Mouse (Mus musculus) CD4-positive helper T cell, adult 2 months (primary cell): ENCODE results near the gene Nip7.
"Not testable (repeated sequence)": the region's sequence is repeated elsewhere in the genome, so short reads cannot be mapped to it uniquely, and the experiment has no call there.

Experiments used
- DNase-seq: peaks from one replicate; pipeline ENCODE4 v3.0.0-alpha.2; 2012; ENCODE audit warnings: low read depth, missing footprints, low spot score

The Nip7 gene

DNA sequence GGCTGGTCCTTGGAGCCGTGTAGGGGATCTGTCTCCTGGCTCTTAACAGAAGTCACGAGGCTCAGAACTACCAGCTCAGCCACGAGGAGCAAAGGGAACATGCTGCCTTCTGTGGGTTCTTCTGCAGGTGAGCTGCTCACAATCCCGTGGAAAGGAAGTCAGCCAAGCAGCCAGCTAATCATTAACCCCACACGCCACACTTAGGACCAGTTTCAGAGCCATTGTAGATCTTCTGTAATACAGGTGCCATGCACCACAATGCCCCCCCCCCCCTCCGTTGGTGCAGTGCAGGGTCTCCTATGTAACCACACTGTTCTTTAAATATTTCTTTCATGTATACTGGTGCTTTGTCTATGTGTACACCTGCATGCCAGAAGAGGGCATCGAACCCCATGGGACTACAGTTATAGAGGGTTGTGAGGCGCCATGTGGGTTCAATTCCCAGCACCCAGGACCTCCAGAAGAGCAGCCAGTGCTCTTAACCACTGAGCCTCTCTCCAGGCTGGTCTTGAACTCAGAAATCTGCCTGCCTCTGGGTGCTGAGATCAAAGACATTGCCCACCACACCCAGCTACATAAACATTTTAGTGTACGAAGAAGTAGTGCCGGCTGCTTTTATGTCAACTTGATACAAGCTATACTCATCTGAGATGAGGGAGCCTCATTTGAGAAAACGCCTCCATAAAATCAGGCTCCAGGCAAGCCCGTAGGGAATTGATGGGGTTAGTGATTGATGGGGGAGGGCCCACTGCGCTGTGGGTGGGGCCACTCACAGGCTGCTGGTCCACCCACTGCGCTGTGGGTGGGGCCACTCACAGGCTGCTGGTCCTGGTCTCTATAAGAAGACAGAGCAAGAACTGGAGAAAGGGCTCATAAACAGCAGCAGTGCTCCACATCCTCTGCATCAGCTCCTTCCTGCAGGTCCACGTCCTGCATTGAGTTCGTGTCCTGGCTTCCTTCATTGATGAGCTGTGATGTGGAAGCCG is 9.1 kb downstream of the Nip7 start, which contains the start of gene Tmed6:
Tmed6 (minus strand) TSS at position 134 of the 986 bp plus-strand sequence.
- DNase-seq: no peak

DNA sequence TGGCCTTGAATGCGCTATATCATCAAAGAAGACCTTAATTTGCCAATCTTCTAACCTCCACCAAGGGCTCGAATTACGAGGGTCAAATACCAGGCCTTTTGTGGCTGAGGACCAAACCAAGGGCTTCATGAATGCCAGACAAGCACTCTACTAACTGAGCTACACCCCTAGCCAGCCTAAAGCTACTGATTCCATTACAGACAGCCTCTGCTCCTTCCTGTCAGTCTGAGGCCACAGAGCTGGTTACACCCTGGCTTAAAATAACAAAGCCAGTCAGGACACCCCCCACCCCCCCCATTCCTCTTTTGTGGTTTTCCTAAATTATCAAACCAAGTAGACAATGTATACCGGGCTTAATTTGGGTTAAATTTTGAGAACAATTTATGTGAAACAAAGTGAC is 17.0 kb downstream of the Nip7 start:
- no peak for DNase-seq

DNA sequence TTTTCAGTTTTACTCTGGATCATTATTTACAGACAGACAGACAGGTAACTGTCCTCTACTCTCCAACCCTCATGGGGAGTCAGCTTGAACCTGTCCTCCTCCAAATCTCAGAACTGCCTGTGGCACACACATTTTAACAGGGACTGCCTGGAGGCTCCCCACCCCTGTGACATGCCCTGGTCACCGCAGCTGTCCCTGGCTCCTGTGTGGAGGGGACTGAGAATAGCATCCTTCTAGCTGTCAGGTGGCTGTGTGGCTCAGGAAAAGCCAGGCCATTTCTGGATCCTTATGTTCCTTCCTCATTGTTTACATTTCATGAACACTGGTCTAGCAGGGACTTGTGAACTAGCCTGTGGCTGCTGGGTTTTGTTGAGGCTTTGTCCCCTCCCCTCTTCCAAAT is 17.5 kb downstream of the Nip7 start:
- DNase-seq: no peak

DNA sequence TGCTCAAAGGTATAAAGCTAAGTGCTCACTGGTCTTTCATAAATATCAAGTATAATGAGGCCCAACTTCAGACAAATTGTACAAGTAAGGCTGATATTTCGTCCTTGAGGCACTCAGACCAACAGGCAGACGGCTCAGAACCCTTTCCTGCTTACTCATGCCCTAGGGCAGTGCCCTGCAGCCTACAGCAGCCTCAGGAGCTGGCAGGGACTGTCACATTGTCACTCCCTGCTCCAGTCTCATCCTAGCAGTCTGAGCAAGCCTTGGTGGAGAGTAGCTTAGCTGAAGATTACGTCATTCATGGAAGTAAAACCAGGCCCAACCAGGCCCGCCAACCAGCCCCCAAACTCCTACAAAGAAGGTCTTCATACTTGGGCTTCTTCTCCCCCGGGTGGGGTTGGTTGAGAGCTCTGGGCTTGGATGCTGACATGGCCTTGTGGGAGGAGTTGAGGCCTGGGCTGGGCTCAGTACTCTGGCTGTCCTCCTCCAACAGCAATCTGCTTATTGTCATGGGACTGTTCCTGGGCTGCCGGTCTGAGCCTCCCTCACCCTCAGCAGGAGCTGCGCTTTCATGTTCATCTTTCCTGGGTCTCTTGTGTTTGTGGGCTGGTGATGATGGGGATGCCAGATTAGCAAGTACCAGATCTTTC is 19.7 kb downstream of the Nip7 start:
- DNase-seq: no peak

DNA sequence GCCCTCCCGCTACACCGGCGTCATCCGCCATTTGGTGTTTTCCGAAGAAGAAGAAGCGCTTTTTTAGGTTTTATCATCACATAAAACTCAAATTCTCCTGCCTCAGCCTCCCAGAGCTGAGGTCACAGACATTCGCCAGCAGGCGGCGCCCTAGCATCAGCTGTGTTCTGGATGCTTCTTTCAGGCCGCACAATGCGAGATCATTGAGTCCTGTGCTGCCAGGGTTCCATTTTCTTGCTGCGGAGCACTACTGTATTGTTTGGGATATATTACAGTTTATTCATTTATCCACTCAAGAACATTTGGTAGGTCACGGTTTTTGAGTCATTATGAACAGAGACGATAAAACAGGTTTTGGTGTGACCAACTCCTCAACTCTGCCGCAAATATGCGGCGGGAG is 28.7 kb downstream of the Nip7 start:
- DNase-seq: peak; percentile 23

DNA sequence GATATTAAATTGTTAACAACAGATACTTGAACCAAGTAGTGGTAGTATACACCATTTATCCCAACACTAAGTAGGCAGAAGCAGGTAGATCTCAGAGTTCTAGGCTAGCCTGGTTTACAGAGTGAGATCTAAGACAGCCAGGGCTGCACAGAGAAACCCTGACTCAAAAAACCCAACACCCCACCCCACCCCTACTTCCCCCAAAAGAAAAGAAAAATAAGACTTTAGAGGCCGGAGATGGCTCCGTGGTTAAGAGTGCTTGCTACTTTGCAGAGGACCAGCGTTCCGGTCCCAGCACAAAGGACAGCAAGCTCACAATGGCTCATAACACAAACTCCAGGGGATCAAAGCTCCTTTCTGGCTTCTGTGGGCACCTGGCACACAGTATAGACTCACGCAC is 29.3 kb downstream of the Nip7 start:
- DNase-seq: no peak

DNA sequence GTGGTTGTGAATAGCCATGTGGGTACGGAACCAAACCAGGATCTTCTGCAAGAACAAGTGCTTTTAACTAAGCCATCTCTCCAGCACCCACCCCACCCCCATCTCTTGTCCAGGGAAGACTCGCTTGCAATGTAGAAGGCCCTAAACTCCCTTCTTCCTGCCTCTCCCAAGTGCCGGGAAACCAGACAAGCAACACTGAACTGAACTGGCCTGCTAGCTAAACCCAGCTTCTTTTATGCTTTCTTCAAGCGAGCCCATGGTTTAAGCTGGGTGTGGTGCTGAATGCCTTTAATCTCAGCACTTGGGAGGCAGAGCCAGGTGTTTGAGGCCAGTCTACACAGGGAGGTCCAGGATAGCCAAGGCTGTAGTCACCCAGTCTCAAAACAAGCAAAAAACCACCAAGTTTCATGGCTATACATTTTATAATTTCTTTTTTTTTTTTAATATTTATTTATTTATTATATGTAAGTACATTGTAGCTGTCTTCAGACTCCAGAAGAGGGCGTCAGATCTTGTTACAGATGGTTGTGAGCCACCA is 31.9 kb downstream of the Nip7 start:
- DNase-seq: no peak

DNA sequence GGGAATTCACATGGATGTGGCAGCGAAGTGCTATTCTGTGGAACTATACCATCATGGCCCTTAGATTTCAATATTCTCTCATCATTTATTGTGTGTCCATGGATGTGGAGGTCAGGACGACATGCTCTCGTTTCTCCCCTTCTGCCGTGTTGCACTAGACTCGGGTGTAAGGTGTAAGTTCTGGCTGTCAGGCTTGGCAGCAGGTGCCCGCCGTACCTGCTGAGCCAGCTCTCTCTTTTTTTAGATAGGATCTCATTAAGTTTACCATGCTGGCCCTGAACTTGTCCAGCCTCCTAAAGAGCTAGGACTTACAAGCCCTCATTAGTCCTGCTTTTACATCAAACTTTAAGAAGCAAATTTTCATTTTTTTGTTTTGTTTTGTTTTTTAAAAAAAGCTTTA is 33.9 kb downstream of the Nip7 start:
- DNase-seq: no peak

DNA sequence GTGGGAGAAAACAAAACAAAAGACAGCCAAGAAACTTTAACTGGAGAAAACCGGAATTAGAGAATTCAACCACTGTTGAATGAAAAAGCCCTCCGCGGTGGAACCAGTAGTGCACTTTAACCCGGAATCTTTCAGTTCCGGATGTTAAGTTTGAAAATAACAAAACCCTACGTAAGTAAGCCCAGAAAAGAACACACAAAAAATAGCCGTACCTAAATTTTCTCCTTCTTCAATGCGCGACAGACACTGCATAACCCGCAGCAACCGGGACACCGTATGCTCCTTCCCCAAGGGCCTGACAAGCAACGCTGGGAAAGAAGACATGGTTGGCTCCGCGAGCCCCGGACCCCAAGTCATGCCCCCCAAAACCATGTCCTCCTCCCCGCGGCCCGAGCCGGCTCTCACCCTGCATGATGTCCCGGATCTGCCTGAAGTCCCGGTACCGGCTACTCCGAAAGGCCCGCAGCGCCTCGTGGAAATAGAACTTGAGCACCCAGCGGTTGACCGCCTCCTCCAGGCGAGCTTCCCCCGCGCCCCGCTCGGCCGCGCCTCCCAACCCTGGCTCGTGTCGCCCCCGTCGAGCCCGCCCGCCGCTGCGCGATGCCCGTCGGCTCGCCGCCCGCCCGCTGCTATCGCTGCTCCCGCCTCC is 39.2 kb downstream of the Nip7 start:
- peak; percentile 71 for DNase-seq

DNA sequence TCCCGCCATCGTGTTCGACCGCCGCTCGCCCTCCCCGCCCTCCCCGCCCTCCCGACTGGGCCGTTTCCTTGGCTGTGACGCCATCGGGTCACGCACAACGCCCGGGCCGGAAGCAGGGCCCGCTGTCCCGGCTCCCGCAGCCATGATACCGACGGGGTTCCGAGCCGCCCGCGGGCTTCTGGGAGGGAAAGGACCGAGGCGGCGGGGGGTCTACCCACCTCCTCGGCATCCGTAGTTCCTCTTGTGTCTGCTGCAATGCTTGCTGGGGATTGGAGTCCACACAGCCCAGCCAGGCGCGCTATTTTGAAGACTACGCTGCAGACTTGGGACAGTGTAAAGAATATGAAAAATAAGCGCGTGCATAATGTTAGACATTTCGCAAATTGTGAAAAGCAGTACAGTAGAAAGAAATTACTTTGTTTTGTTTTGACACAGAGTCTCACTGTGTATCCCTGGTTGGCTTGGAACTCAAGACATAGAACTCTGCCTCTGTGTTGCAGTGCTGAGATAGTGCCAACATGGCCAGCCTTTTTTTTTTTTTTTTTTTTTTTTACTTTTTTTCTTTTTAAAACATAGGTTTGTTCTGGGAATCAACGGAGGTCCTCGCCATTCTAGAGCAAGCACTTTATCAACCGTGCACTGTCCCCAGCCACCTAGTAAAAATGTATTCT is 39.8 kb downstream of the Nip7 start, which contains the start of gene Terf2:
Terf2 (minus strand) TSS at position 182 of the 671 bp plus-strand sequence.
- peak; percentile 95 for DNase-seq

DNA sequence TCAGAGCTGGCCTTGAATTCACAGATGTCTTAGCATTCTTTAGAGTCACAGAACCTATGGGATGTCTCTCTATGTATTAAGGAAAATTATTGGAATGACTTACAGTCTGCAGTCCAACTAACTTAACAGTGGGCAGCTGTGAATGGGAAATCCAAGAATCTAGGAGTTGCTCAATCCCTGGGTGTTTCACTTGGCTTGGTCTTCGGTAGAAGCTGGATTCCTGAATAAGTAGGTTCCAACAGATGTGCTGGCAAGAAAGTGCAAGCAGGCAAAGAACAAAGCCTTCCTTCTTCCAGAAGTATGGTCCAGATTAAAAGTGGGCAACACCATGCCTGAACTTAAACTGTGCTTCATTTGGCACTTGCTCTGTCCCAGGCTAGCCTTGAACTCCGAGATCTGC is 44.0 kb downstream of the Nip7 start:
- DNase-seq: no peak

DNA sequence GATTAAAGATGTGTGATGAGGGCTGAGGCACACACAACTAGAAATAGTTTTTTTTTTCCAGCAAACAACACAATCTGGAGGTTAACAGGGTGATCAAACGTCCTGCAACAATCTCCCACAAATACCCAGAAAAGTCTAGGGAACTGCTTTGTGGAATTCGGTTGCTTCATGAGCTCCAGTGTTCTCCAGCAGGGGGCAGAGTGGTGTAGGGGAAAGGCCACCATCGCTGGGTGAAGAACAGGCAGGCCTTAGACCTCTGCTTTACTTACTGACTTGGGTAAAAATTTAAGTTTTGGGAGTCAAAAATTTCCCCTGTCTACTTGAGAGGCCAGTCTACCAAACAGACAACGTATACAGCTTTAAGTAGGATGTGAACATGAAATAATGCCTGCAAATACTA is 47.9 kb downstream of the Nip7 start:
- DNase-seq: peak; percentile 47

DNA sequence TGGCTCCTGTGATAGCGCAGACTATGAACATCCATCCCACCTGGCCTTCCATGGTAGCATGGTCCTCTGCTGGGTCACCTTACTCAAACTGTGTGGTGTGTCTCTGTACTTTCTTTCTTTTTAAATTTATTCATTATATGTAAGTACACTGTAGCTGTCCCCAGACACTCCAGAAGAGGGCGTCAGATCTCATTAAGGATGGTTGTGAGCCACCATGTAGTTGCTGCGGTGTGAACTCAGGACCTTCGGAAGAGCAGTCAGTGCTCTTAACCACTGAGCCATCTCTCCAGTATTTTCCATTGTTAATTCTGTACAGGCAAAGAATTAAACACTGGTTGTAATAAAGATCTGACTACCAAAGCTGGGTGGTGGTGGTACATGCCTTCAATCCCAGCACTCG is 51.4 kb downstream of the Nip7 start:
- not testable (repeated sequence) for DNase-seq

DNA sequence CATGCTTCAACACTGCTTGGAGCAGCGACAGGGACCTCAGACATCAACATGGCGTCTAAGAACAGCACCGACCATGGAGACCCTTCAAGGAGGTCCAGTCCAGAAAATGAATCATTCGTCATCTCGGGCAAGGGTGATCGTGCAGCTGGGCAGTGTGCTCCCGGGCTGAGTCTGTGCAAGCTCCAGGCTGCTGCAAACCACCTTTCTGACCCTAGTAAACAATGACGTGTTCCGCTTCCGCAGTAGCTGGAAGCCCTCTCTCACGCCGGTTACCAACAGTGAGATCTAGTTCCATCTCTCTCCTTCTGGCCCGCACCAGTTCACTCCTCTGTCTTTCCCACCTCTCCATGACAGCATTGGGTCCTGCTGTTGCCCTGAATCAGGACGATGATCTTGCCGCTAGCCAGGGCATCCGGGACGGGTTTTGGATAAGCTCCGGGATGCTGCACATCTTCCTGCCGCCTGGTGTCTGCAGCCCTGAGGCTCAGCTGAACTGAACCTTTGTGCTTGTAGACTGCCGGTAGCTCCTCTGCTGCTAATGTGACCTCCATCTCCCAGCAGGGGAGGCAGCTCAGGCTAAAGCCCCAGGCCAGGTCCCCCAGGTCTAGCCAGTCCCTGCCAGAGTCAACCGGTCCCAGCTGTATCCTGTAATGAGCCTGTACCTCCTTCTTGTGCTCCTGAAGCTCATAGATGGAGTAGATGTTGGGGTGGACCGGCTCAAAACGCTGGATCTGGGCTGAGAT is 52.5 kb downstream of the Nip7 start:
- no peak for DNase-seq

DNA sequence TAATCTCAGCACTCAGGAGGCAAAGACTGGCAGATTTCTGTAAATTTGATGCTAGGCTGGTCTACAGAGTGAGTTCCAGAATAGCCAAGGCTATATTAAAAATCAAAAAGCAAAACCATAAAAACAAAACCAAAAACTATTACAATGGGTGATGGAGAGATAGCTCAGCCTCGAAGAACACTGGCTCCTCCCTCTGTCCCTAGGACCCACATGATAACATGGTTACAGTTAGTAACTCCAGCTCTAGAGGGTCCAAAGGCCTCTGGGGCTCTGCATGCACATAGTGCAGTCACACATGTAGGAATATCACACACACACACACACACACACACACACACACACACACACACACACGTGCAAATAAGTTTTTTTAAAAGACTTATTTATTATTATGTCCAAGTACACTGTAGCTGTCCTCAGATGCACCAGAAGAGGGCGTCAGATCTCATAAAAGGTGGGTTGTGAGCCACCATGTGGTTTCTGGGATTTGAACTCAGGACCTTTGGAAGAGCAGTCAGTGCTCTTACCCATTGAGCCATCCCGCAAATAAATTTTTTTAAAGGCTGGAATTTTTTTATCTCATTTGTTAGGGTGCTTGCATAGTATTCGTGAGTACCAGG is 53.2 kb downstream of the Nip7 start:
- DNase-seq: no peak
